Mouse (Mus musculus): ENCODE data around the gene Usf2.
"Not testable (repeated sequence)": the region's sequence is repeated elsewhere in the genome, so short reads cannot be mapped to it uniquely, and the experiment has no call there.

Usf2 gene

GRCm38 (mm10) chr7:30955584-30956356, 833 bp downstream of the Usf2 start:
- H3K4me1 ChIP-seq (replicated peaks; ENCODE audit: low read depth, low read length), result peaks cover 72% of the 10 kb centered on the region
- TF ChIP-seq NANOG (IDR thresholded peaks at IDR 0.05; ENCODE audit: borderline replicate concordance, low read length), result no peak
- no peak for TF ChIP-seq POU5F1 (IDR thresholded peaks at IDR 0.05; ENCODE audit: borderline replicate concordance, low read length)
- peaks cover 74% of the 10 kb centered on the region for H3K36me3 ChIP-seq (ENCODE audit: insufficient read depth, low read length)
- peak overlapping the region; percentile 87 for H3K4me3 ChIP-seq (replicated peaks; ENCODE audit: low read length)
- H3K9me3 ChIP-seq (ENCODE audit: low read length), result no peaks in the 10 kb centered on the region
- H3K27me3 ChIP-seq (ENCODE audit: insufficient read depth, low read length), result no peaks in the 10 kb centered on the region

GRCm38 (mm10) chr7:30954971-30955520, 1.6 kb downstream of the Usf2 start:
- Histone ChIP-seq H3K27me3 (ENCODE audit: insufficient read depth, low read length) (no peaks in the 10 kb centered on the region), H3K4me1 (replicated peaks; ENCODE audit: low read depth, low read length) (peaks cover 70% of the 10 kb centered on the region), H3K4me3 (replicated peaks; ENCODE audit: low read length) (peak overlapping the region; percentile 87), H3K9me3 (ENCODE audit: low read length) (no peaks in the 10 kb centered on the region), H3K36me3 (ENCODE audit: insufficient read depth, low read length) (peaks cover 74% of the 10 kb centered on the region)
- TF ChIP-seq POU5F1 (IDR thresholded peaks at IDR 0.05; ENCODE audit: borderline replicate concordance, low read length) (no peak), CTCF (conservative IDR thresholded peaks at IDR 0.05; ENCODE audit: low read length) (no peak), NANOG (IDR thresholded peaks at IDR 0.05; ENCODE audit: borderline replicate concordance, low read length) (no peak)

- peaks cover 60% of the 10 kb centered on the region for H3K4me1 ChIP-seq (replicated peaks; ENCODE audit: low read depth, low read length)
- H3K9me3 ChIP-seq (ENCODE audit: low read length), result no peaks in the 10 kb centered on the region
- no peak overlapping the region for H3K4me3 ChIP-seq (replicated peaks; ENCODE audit: low read length)
- TF ChIP-seq NANOG (IDR thresholded peaks at IDR 0.05; ENCODE audit: borderline replicate concordance, low read length), result no peak
- TF ChIP-seq CTCF (conservative IDR thresholded peaks at IDR 0.05; ENCODE audit: low read length), result no peak
- no peak for TF ChIP-seq POU5F1 (IDR thresholded peaks at IDR 0.05; ENCODE audit: borderline replicate concordance, low read length)
- H3K27me3 ChIP-seq (ENCODE audit: insufficient read depth, low read length), result no peaks in the 10 kb centered on the region
- peaks cover 74% of the 10 kb centered on the region for H3K36me3 ChIP-seq (ENCODE audit: insufficient read depth, low read length)
Observed at GRCm38 (mm10) chr7:30954036-30954435, 2.6 kb downstream of the Usf2 start.

GRCm38 (mm10) chr7:30953459-30953858, 3.1 kb downstream of the Usf2 start:
- Histone ChIP-seq H3K4me3 (replicated peaks; ENCODE audit: low read length) (no peak overlapping the region), H3K27me3 (ENCODE audit: insufficient read depth, low read length) (no peaks in the 10 kb centered on the region), H3K36me3 (ENCODE audit: insufficient read depth, low read length) (peaks cover 72% of the 10 kb centered on the region), H3K9me3 (ENCODE audit: low read length) (no peaks in the 10 kb centered on the region), H3K4me1 (replicated peaks; ENCODE audit: low read depth, low read length) (peaks cover 54% of the 10 kb centered on the region)
- TF ChIP-seq NANOG (IDR thresholded peaks at IDR 0.05; ENCODE audit: borderline replicate concordance, low read length) (no peak), CTCF (conservative IDR thresholded peaks at IDR 0.05; ENCODE audit: low read length) (no peak), POU5F1 (IDR thresholded peaks at IDR 0.05; ENCODE audit: borderline replicate concordance, low read length) (no peak)

GRCm38 (mm10) chr7:30952441-30953265, 4.0 kb downstream of the Usf2 start:
- no peak overlapping the region for H3K4me3 ChIP-seq (replicated peaks; ENCODE audit: low read length)
- TF ChIP-seq POU5F1 (IDR thresholded peaks at IDR 0.05; ENCODE audit: borderline replicate concordance, low read length) (no peak), NANOG (IDR thresholded peaks at IDR 0.05; ENCODE audit: borderline replicate concordance, low read length) (no peak), CTCF (conservative IDR thresholded peaks at IDR 0.05; ENCODE audit: low read length) (no peak)
- no peaks in the 10 kb centered on the region for H3K9me3 ChIP-seq (ENCODE audit: low read length)
- peaks cover 72% of the 10 kb centered on the region for H3K36me3 ChIP-seq (ENCODE audit: insufficient read depth, low read length)
- peaks cover 46% of the 10 kb centered on the region for H3K4me1 ChIP-seq (replicated peaks; ENCODE audit: low read depth, low read length)
- no peaks in the 10 kb centered on the region for H3K27me3 ChIP-seq (ENCODE audit: insufficient read depth, low read length)

- H3K4me3 ChIP-seq (replicated peaks; ENCODE audit: low read length); H3K9me3 ChIP-seq (ENCODE audit: low read length); H3K27me3 ChIP-seq (ENCODE audit: insufficient read depth, low read length): not testable (repeated sequence)
- Histone ChIP-seq H3K4me1 (replicated peaks; ENCODE audit: low read depth, low read length) (peaks cover 41% of the 10 kb centered on the region), H3K36me3 (ENCODE audit: insufficient read depth, low read length) (peaks cover 82% of the 10 kb centered on the region)
Observed at GRCm38 (mm10) chr7:30949902-30950301, 6.7 kb downstream of the Usf2 start.

- H3K36me3 ChIP-seq (ENCODE audit: insufficient read depth, low read length), result peaks cover 42% of the 10 kb centered on the region
- H3K9me3 ChIP-seq (ENCODE audit: low read length), result no peaks in the 10 kb centered on the region
- peaks cover 8% of the 10 kb centered on the region for H3K4me1 ChIP-seq (replicated peaks; ENCODE audit: low read depth, low read length)
- H3K27me3 ChIP-seq (ENCODE audit: insufficient read depth, low read length), result peaks cover 4% of the 10 kb centered on the region; the same call in 1 of the 2 replicates
- TF ChIP-seq NANOG (IDR thresholded peaks at IDR 0.05; ENCODE audit: borderline replicate concordance, low read length), result no peak
- no peak for TF ChIP-seq CTCF (conservative IDR thresholded peaks at IDR 0.05; ENCODE audit: low read length)
- TF ChIP-seq POU5F1 (IDR thresholded peaks at IDR 0.05; ENCODE audit: borderline replicate concordance, low read length), result no peak
- no peak overlapping the region for H3K4me3 ChIP-seq (replicated peaks; ENCODE audit: low read length)
Observed at GRCm38 (mm10) chr7:30945876-30946275, 10.7 kb downstream of the Usf2 start.

GRCm38 (mm10) chr7:30945466-30945865, 11.1 kb downstream of the Usf2 start:
- H3K4me1 ChIP-seq (replicated peaks; ENCODE audit: low read depth, low read length); H3K9me3 ChIP-seq (ENCODE audit: low read length); H3K27me3 ChIP-seq (ENCODE audit: insufficient read depth, low read length); H3K4me3 ChIP-seq (replicated peaks; ENCODE audit: low read length): not testable (repeated sequence)
- H3K36me3 ChIP-seq (ENCODE audit: insufficient read depth, low read length), result peaks cover 38% of the 10 kb centered on the region

- H3K4me1 ChIP-seq (replicated peaks; ENCODE audit: low read depth, low read length); H3K9me3 ChIP-seq (ENCODE audit: low read length); H3K4me3 ChIP-seq (replicated peaks; ENCODE audit: low read length); H3K27me3 ChIP-seq (ENCODE audit: insufficient read depth, low read length): not testable (repeated sequence)
- peaks cover 30% of the 10 kb centered on the region for H3K36me3 ChIP-seq (ENCODE audit: insufficient read depth, low read length)
Observed at GRCm38 (mm10) chr7:30944706-30945105, 11.9 kb downstream of the Usf2 start.
